Mouse (Mus musculus) hindbrain, embryonic 11.5 days (tissue): Measurements from ENCODE around the gene Tex13c2. TPM values are rescaled to one million over a fixed set of nuclear protein-coding genes. Genes with fewer than 3 reads are reported as not detected.
A peak's percentile ranks its signal among the peaks of the same experiment; 100 is the strongest.

Experiments
- ATAC-seq: fragments of 200-750 bp; cut with Nextera tagmentation; 2 replicates; pipeline ENCODE4 v1.8.0; 2017; ENCODE audit warnings: mild to moderate bottlenecking, moderate TSS enrichment, moderate library complexity; ENCODE audit not compliant: low FRiP score
- DNase-seq: peaks from one replicate; pipeline ENCODE4 v3.0.0-alpha.2; 2015; ENCODE audit warnings: low spot score
- H3K27ac ChIP-seq: fragments of 300-500 bp; sonication (generic); 2 replicates; pipeline ENCODE4 v1.5.1; 2014; ENCODE audit warnings: mild to moderate bottlenecking, low read depth, low read length
- H3K27me3 ChIP-seq: fragments of 300-500 bp; sonication (generic); 2 replicates; pipeline ENCODE4 v1.6.1; 2014; ENCODE audit warnings: mild to moderate bottlenecking, low read length, moderate library complexity, mixed read lengths; ENCODE audit not compliant: control insufficient read depth, insufficient read depth
- H3K36me3 ChIP-seq: fragments of 300-500 bp; sonication (generic); 2 replicates; pipeline ENCODE4 v1.6.1; 2014; ENCODE audit warnings: mild to moderate bottlenecking, low read length, moderate library complexity, mixed read lengths; ENCODE audit not compliant: control insufficient read depth, insufficient read depth
- H3K4me1 ChIP-seq: fragments of 300-500 bp; sonication (generic); replicated peaks from 2 replicates; pipeline ENCODE4 v1.6.1; 2014; ENCODE audit warnings: low read length, mixed read lengths; ENCODE audit not compliant: control insufficient read depth, insufficient read depth
- H3K4me2 ChIP-seq: fragments of 300-500 bp; sonication (generic); replicated peaks from 2 replicates; pipeline ENCODE4 v1.6.1; 2014; ENCODE audit warnings: mild to moderate bottlenecking, low read depth, low read length
- H3K4me3 ChIP-seq: fragments of 300-500 bp; sonication (generic); 2 replicates; pipeline ENCODE4 v1.5.1; 2014; ENCODE audit warnings: low read depth, low read length
- H3K9ac ChIP-seq: fragments of 300-500 bp; sonication (generic); 2 replicates; pipeline ENCODE4 v1.6.1; 2014; ENCODE audit warnings: low read depth, low read length
- H3K9me3 ChIP-seq: fragments of 300-500 bp; sonication (generic); 2 replicates; pipeline ENCODE4 v1.6.1; 2016; ENCODE audit warnings: low read length; ENCODE audit not compliant: control insufficient read depth
- WGBS: fragments of 180-500 bp; shearing (Covaris S2); extraction: QIAGEN DNeasy Blood & Tissue Kit; methylation state at CpG from one replicate; pipeline ENCODE4 v1.1.7; 2014; 5-methylcytosine and 5-hydroxymethylcytosine counted together
- polyA plus RNA-seq: library from polyadenylated mRNA; unstranded; fragments of >200 nt; fragmentation: Nextera tagmentation; extraction: Ambion mirVana; gene quantifications from 2 replicates; pipeline ENCODE4 v1.2.1, GENCODE M21; 2014

Tex13c2 gene
- polyA plus RNA-seq, 1 experiment from 2014 or later = not detected

DNA sequence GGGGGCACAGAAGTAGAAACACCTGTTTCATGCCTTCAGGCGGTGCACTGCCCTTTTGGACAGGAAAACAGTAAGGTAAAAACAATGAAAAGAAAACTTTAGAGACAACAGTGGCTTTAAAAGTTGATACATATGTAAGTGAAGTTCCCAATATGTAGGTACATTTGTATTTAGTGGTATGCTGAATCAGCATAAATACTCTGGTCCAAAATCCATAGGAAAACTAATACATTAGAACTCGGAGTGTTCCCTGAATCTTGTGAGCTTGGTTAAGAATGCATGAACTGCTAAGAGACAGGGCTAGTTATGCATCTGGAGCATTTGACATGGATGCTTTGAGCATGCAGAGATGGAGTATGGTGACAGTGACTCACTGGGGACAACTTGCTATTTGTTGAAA lies 33.4 kb downstream of the Tex13c2 start:
- WGBS = 92% methylated on average over 2 of the region's 2 CpGs
- no peaks in the 10 kb centered on the region for H3K27me3 ChIP-seq

GRCm38 (mm10) chrX:42530703-42531102 lies 41.2 kb downstream of the Tex13c2 start:
- Histone ChIP-seq H3K27me3 (no peaks in the 10 kb centered on the region), H3K36me3 (no peaks in the 10 kb centered on the region), H3K9ac (no peak overlapping the region), H3K4me3 (no peak overlapping the region), H3K27ac (no peak overlapping the region), H3K4me1 (no peaks in the 10 kb centered on the region), H3K9me3 (no peaks in the 10 kb centered on the region), H3K4me2 (no peak overlapping the region)
- 77% methylated on average over 4 of the region's 4 CpGs for WGBS
- no peak for DNase-seq
- ATAC-seq = no peak

More for the DNA sequence above, 33.4 kb downstream of the Tex13c2 start:
- Histone ChIP-seq H3K4me3 (no peak overlapping the region), H3K36me3 (no peaks in the 10 kb centered on the region), H3K4me2 (no peak overlapping the region), H3K9ac (no peak overlapping the region), H3K4me1 (no peaks in the 10 kb centered on the region), H3K27ac (no peak overlapping the region), H3K9me3 (no peaks in the 10 kb centered on the region)
- ATAC-seq = no peak
- DNase-seq = no peak

GRCm38 (mm10) chrX:42540030-42540755 lies 50.7 kb downstream of the Tex13c2 start:
- 32% methylated on average over 3 of the region's 3 CpGs for WGBS

GRCm38 (mm10) chrX:42540756-42541053 lies 51.2 kb downstream of the Tex13c2 start:
- no peaks in the 10 kb centered on the region for H3K9me3 ChIP-seq
- H3K27ac ChIP-seq = no peak overlapping the region
- no peak overlapping the region for H3K4me2 ChIP-seq

More at GRCm38 (mm10) chrX:42540030-42540755, 50.7 kb downstream of the Tex13c2 start:
- H3K9ac ChIP-seq = no peak overlapping the region
- no peaks in the 10 kb centered on the region for H3K9me3 ChIP-seq
- no peak overlapping the region for H3K4me2 ChIP-seq
- DNase-seq (no peak), ATAC-seq (no peak; the same call in 1 of the 2 replicates)
- H3K36me3 ChIP-seq = no peaks in the 10 kb centered on the region
- H3K27me3 ChIP-seq = no peaks in the 10 kb centered on the region
- H3K4me1 ChIP-seq = no peaks in the 10 kb centered on the region
- H3K4me3 ChIP-seq = no peak overlapping the region
- no peak overlapping the region for H3K27ac ChIP-seq

More at GRCm38 (mm10) chrX:42540756-42541053, 51.2 kb downstream of the Tex13c2 start:
- no peak overlapping the region for H3K4me3 ChIP-seq
- 41% methylated on average over 5 of the region's 5 CpGs for WGBS
- no peak for ATAC-seq
- no peaks in the 10 kb centered on the region for H3K4me1 ChIP-seq
- DNase-seq = peak; percentile 77
- H3K9ac ChIP-seq = no peak overlapping the region
- no peaks in the 10 kb centered on the region for H3K27me3 ChIP-seq
- H3K36me3 ChIP-seq = no peaks in the 10 kb centered on the region

Other genes with a start within 250 kb of the Tex13c2 start
- 0.19 and 0.80 TPM in 2 replicates for gene Sh2d1a, start 12.8 kb downstream of the Tex13c2 start, polyA plus RNA-seq